Comparison of ENCODE assay signal across 21 mouse cellular contexts in the genomic region with DNA sequence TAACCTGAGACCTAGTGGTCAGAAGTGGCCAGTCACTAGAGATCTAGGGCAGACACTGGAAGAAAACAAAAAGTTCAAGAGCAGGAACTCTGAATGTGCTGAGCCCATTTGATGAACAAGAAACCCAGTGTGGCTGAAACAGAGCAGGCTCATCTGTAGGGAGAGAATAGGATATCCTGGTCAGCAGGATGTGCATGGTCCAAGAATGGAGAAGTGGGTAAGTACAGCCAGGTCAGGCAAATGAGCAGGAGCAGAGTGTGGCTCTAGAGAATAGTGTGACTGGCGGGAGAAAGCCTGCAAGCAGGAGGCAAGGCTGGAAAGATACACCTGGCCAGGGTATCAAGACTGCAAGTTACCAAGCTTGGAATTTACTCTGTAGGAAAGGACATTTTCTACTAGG. TPM values are rescaled to one million over a fixed set of nuclear protein-coding genes. Genes with fewer than 3 reads are reported as not detected.
DNase-seq lines count a peak whose midpoint lies in the region; ATAC-seq and TF ChIP-seq lines count a peak whose summit lies in the region.
"Had no signal": no experiment of that assay in that cellular context is flagged by ENCODE, and none has a peak within 500 bp of the region (broad histone marks: within the 10 kb centered on the region; RNA-seq: fewer than 3 reads in every experiment).

No protein-coding gene starts in this region.

- TF ChIP-seq CTCF in liver, adult 2 months (IDR thresholded peaks at IDR 0.05; ENCODE audit: low read depth, low read length) = no peak

- peak overlapping the region; percentile 41; the same call in 1 of the 2 replicates for H3K27ac ChIP-seq in kidney, embryonic 15.5 days
- H3K27ac ChIP-seq in liver, adult 2 months (replicated peaks; ENCODE audit: insufficient read depth, low read depth, low read length) = peak overlapping the region; percentile 25
- no peak overlapping the region for H3K27ac ChIP-seq in liver, embryonic 12.5 days
- H3K27ac ChIP-seq: embryonic facial prominence, embryonic 10.5 days; forebrain, embryonic 13.5 days; heart, adult 2 months; heart, embryonic 15.5 days; hindbrain, embryonic 10.5 days; hindbrain, embryonic 14.5 days had no signal

- H3K79me2 ChIP-seq in liver, adult 2 months (ENCODE audit: control insufficient read depth, insufficient read depth, low read length) = no peaks in the 10 kb centered on the region

- H3K9me3 ChIP-seq in kidney, embryonic 15.5 days (replicated peaks) = no peaks in the 10 kb centered on the region
- no peaks in the 10 kb centered on the region for H3K9me3 ChIP-seq in liver, embryonic 12.5 days (replicated peaks)
- H3K9me3 ChIP-seq: embryonic facial prominence, embryonic 10.5 days; forebrain, embryonic 13.5 days; heart, embryonic 15.5 days; hindbrain, embryonic 10.5 days had no signal

- H3K4me1 ChIP-seq in kidney, embryonic 15.5 days = peaks cover 52% of the 10 kb centered on the region
- peaks cover 20% of the 10 kb centered on the region for H3K4me1 ChIP-seq in liver, adult 2 months (ENCODE audit: control insufficient read depth, insufficient read depth, low read length)
- H3K4me1 ChIP-seq in liver, embryonic 12.5 days = peaks cover 49% of the 10 kb centered on the region

- no peak overlapping the region for H3K9ac ChIP-seq in kidney, embryonic 15.5 days
- no peak overlapping the region for H3K9ac ChIP-seq in liver, adult 2 months (ENCODE audit: low read depth, low read length)
- H3K9ac ChIP-seq in liver, embryonic 12.5 days = no peak overlapping the region
- H3K9ac ChIP-seq: forebrain, embryonic 13.5 days; forebrain, postnatal 0 days; heart, embryonic 15.5 days; hindbrain, embryonic 14.5 days had no signal

- H3K4me3 ChIP-seq in kidney, embryonic 15.5 days (replicated peaks) = no peak overlapping the region
- H3K4me3 ChIP-seq in liver, adult 2 months (ENCODE audit: insufficient read depth, low read depth, low read length) = no peak overlapping the region
- H3K4me3 ChIP-seq in liver, embryonic 12.5 days = no peak overlapping the region
- H3K4me3 ChIP-seq: embryonic facial prominence, embryonic 10.5 days; forebrain, embryonic 13.5 days; heart, adult 2 months; heart, embryonic 15.5 days; hindbrain, embryonic 10.5 days had no signal

- no peak for TF ChIP-seq POLR2A in liver, adult 2 months (IDR thresholded peaks at IDR 0.05; ENCODE audit: extremely low read depth, insufficient read depth, low read length)

- DNase-seq in kidney, adult 9 months = no peak
- no peak for DNase-seq in liver, adult 2 months (ENCODE audit: extremely low read depth, low read depth, low spot score)
- DNase-seq in spleen, postnatal 10 days (ENCODE audit: low spot score in 2 of 2) = no peak
- no peak for DNase-seq in gastrocnemius, postnatal 10 days
- DNase-seq: cerebellum, adult 11-12 months; cerebellum, adult 9-10 months; gastrocnemius, postnatal 36 days had no signal

- H3K27me3 ChIP-seq in kidney, embryonic 15.5 days = no peaks in the 10 kb centered on the region
- no peaks in the 10 kb centered on the region for H3K27me3 ChIP-seq in liver, adult 2 months (ENCODE audit: control insufficient read depth, insufficient read depth, low read length)
- no peaks in the 10 kb centered on the region for H3K27me3 ChIP-seq in liver, embryonic 12.5 days (replicated peaks)
- H3K27me3 ChIP-seq: forebrain, embryonic 13.5 days; heart, embryonic 15.5 days had no signal

- ATAC-seq in kidney, embryonic 15.5 days (replicated peaks; ENCODE audit: low FRiP score) = no peak
- ATAC-seq in liver, embryonic 12.5 days = no peak
- peak; percentile 51 for ATAC-seq in common myeloid progenitor, adult 5-6 weeks (replicated peaks; ENCODE audit: low read depth, poor library complexity, severe bottlenecking)
- peak; percentile 55 for ATAC-seq in megakaryocyte, adult 5-6 weeks (ENCODE audit: poor library complexity, severe bottlenecking)
- ATAC-seq: forebrain, embryonic 13.5 days had no signal

- 69% methylated on average over 1 of the region's 1 CpGs for WGBS in kidney, embryonic 15.5 days
- 83% methylated on average over 1 of the region's 1 CpGs for WGBS in liver, adult 2 months
- WGBS in liver, embryonic 12.5 days (ENCODE audit: insufficient replicate concordance) = 28% methylated on average over 1 of the region's 1 CpGs

- no peaks in the 10 kb centered on the region for H3K36me3 ChIP-seq in kidney, embryonic 15.5 days
- H3K36me3 ChIP-seq in liver, adult 2 months (ENCODE audit: control insufficient read depth, insufficient read depth, low read length) = no peaks in the 10 kb centered on the region
- H3K36me3 ChIP-seq in liver, embryonic 12.5 days = no peaks in the 10 kb centered on the region
- H3K36me3 ChIP-seq: embryonic facial prominence, embryonic 10.5 days; heart, embryonic 15.5 days; hindbrain, embryonic 10.5 days had no signal

- H3K4me2 ChIP-seq in kidney, embryonic 15.5 days = no peak overlapping the region
- no peak overlapping the region for H3K4me2 ChIP-seq in liver, embryonic 12.5 days
- H3K4me2 ChIP-seq: forebrain, embryonic 13.5 days; heart, embryonic 11.5 days; heart, embryonic 15.5 days; hindbrain, embryonic 14.5 days had no signal

RNA-seq across cellular contexts. Expression of gene Lyve1, which starts 7.4 kb away (rescaled TPM):
- polyA plus RNA-seq in kidney, embryonic 15.5 days (2015; fragmentation: Nextera tagmentation; extraction: Ambion mirVana) = 6.5 and 9.1 TPM in 2 replicates
- total RNA-seq in liver, adult 2 months (2014; rRNA removed) = 6.4 and 16.8 TPM in 2 replicates
- polyA plus RNA-seq in liver, adult 2 months (2012; rRNA removed) = 4.5 and 7.8 TPM in 2 replicates
- polyA plus RNA-seq in liver, embryonic 12.5 days (2016; fragmentation: Nextera tagmentation; extraction: Ambion mirVana) = 26.7 and 28.6 TPM in 2 replicates
- total RNA-seq in common myeloid progenitor, adult 5-6 weeks (2017) = not detected in 2 replicates
- total RNA-seq in megakaryocyte, adult 5-6 weeks (2015) = 1.1 and 1.2 TPM in 2 replicates
- 0.92 and 0.98 TPM in 2 replicates for total RNA-seq in megakaryocyte, adult 5-6 weeks (2017)
- 10 to 100 TPM in 1 of 2 experiments, 1 to 10 TPM in 1; 8.4 to 11.5 TPM for total RNA-seq in gastrocnemius, postnatal 10 days (2021)
- total RNA-seq: MEL had no signal
- polyA plus RNA-seq: C2C12 had no signal

RNA-seq across cellular contexts. Expression of gene Rnf141, which starts 11.3 kb away (rescaled TPM):
- 30.2 and 30.8 TPM in 2 replicates for polyA plus RNA-seq in kidney, embryonic 15.5 days (2015; fragmentation: Nextera tagmentation; extraction: Ambion mirVana)
- total RNA-seq in liver, adult 2 months (2014; rRNA removed) = 63.4 and 64.1 TPM in 2 replicates
- polyA plus RNA-seq in liver, adult 2 months (2012; rRNA removed) = 20.6 and 24.1 TPM in 2 replicates
- 29.1 and 31.7 TPM in 2 replicates for polyA plus RNA-seq in liver, embryonic 12.5 days (2016; fragmentation: Nextera tagmentation; extraction: Ambion mirVana)
- 45.3 and 49.2 TPM in 2 replicates for total RNA-seq in common myeloid progenitor, adult 5-6 weeks (2017)
- total RNA-seq in megakaryocyte, adult 5-6 weeks (2015) = 31.6 and 36.3 TPM in 2 replicates
- 28.7 and 39.0 TPM in 2 replicates for total RNA-seq in megakaryocyte, adult 5-6 weeks (2017)
- total RNA-seq in gastrocnemius, postnatal 10 days (2021) = 10 to 100 TPM; 14.6 to 17.6 TPM

Comparison
In these comparisons a context has a peak if more than half of its experiments do, and no peak if none do; other contexts are left out.
1. ATAC-seq: peak in common myeloid progenitor, adult 5-6 weeks (single experiment) and megakaryocyte, adult 5-6 weeks (single experiment); none in kidney, embryonic 15.5 days (single experiment) and liver, embryonic 12.5 days (single experiment).